Mouse (Mus musculus) C2C12 (cell line): ENCODE data around the gene Wdcp.

Experiments
- CEBPB ChIP-seq: IDR thresholded peaks from one replicate; pipeline ENCODE4 v1.6.1; 2011; ENCODE audit warnings: low read depth, mild to moderate bottlenecking, control low read depth, moderate library complexity
- CTCF ChIP-seq: IDR thresholded peaks from one replicate; pipeline ENCODE4 v1.5.1; 2011; ENCODE audit not compliant: control insufficient read depth, insufficient read depth, insufficient read length
- MAX ChIP-seq: IDR thresholded peaks from one replicate; pipeline ENCODE4 v1.6.1; 2011; ENCODE audit warnings: mild to moderate bottlenecking, control low read depth
- MYOG ChIP-seq: IDR thresholded peaks from one replicate; pipeline ENCODE4 v1.6.1; 2011; ENCODE audit not compliant: control insufficient read depth, insufficient read length; ENCODE audit errors: extremely low read depth
- USF1 ChIP-seq: IDR thresholded peaks from one replicate; pipeline ENCODE4 v1.6.1; 2011; ENCODE audit warnings: low read depth, mild to moderate bottlenecking, control low read depth, moderate library complexity

DNA sequence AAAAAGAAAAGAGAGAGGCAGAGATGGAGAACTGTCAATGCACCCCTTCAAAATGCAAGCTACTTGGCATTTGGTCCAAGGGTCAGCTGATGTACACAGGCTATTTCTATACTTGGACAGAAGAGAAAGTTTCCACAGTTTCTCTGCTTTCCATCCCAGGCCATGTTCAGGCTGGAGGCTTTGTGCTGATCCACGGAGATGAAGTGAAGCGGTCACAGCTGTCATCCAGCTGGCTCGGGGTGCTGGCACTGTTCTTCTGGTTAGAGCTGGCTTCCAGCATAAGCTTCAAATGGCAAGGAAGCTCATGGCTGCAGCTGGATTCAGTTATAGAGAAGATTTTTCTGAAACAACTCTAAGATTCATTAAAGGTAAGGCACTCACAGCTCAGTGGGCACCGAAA, 29.5 kb upstream of the Wdcp start:
- TF ChIP-seq CTCF (no peak), CEBPB (no peak), MAX (no peak), USF1 (no peak), MYOG (no peak)
